Mouse (Mus musculus) heart, adult 2 months (tissue): ENCODE measurements around the gene Atoh7.

ENCODE experiments used
- CTCF ChIP-seq: fragments of 200-600 bp; IDR thresholded peaks from 2 replicates; pipeline ENCODE4 v1.8.1; 2022; ENCODE audit warnings: antibody characterized with exemption, mild to moderate bottlenecking, moderate library complexity
- EP300 ChIP-seq: fragments of 200-500 bp; IDR thresholded peaks from 2 replicates; pipeline ENCODE4 v1.6.1; 2011; ENCODE audit warnings: low read depth, low read length, control low read depth; ENCODE audit not compliant: insufficient read depth
- POLR2A ChIP-seq: fragments of 200-500 bp; IDR thresholded peaks from 2 replicates; pipeline ENCODE4 v1.6.1; 2011; ENCODE audit warnings: mild to moderate bottlenecking, low read depth, low read length, control low read depth; ENCODE audit not compliant: insufficient read depth

GRCm38 (mm10) chr10:63124016-63124415 lies 24.6 kb downstream of the Atoh7 start:
- TF ChIP-seq POLR2A, result no peak
- no peak for TF ChIP-seq CTCF
- no peak for TF ChIP-seq EP300
